ENCODE assay signal across 17 mouse cellular contexts in the genomic region with DNA sequence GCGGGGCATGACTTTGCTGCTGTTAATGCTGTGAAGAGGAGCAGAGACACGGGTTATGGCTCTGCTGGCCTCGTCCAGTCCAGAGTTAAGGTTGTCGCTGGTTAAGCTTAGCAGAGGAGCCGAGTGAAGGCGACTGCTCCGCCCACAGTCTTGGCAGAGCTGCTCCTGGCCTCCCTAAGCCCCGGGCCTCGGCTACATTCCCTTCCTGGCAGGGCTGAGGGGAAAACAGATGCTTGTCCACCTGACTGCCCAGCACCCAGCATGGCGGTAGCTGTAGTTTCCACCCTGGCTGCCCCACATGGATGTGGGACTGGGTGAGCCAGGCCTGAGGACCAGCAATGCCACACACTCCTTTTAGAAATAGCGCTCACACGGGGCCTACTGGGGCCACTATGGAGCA. TPM values are rescaled to one million over a fixed set of nuclear protein-coding genes. Genes with fewer than 3 reads are reported as not detected.
DNase-seq lines count a peak whose midpoint lies in the region; ATAC-seq and TF ChIP-seq lines count a peak whose summit lies in the region.
"Had no signal": no experiment of that assay in that cellular context is flagged by ENCODE, and none has a peak within 500 bp of the region (broad histone marks: within the 10 kb centered on the region; RNA-seq: fewer than 3 reads in every experiment).

No protein-coding gene starts in this region.

- H3K4me2 ChIP-seq in forebrain, embryonic 12.5 days = no peak overlapping the region
- H3K4me2 ChIP-seq: heart, embryonic 12.5 days; hindbrain, embryonic 12.5 days; limb, embryonic 15.5 days; neural tube, embryonic 15.5 days had no signal

- H3K9ac ChIP-seq in forebrain, embryonic 12.5 days = no peak overlapping the region
- H3K9ac ChIP-seq: heart, embryonic 12.5 days; hindbrain, embryonic 12.5 days; limb, embryonic 15.5 days; neural tube, embryonic 15.5 days had no signal

- no peaks in the 10 kb centered on the region for H3K9me3 ChIP-seq in forebrain, embryonic 10.5 days
- no peaks in the 10 kb centered on the region for H3K9me3 ChIP-seq in forebrain, embryonic 12.5 days
- 0 out of 2 replicates have a peak, but pooled peaks cover 6% of the 10 kb centered on the region for H3K9me3 ChIP-seq in E14TG2a.4 (ENCODE audit: low read length)
- H3K9me3 ChIP-seq: G1E; heart, embryonic 12.5 days; hindbrain, embryonic 12.5 days; limb, embryonic 15.5 days; neural tube, embryonic 15.5 days had no signal

- peak overlapping the region; percentile 45; the same call in 1 of the 2 replicates for H3K27ac ChIP-seq in forebrain, embryonic 10.5 days
- no peak overlapping the region for H3K27ac ChIP-seq in forebrain, embryonic 12.5 days
- H3K27ac ChIP-seq: hindbrain, embryonic 12.5 days; limb, embryonic 15.5 days; neural tube, embryonic 15.5 days had no signal

- peaks cover 40% of the 10 kb centered on the region for H3K36me3 ChIP-seq in forebrain, embryonic 10.5 days (replicated peaks)
- H3K36me3 ChIP-seq in forebrain, embryonic 12.5 days (replicated peaks) = peaks cover 27% of the 10 kb centered on the region; the same call in 1 of the 2 replicates
- H3K36me3 ChIP-seq in E14TG2a.4 (ENCODE audit: insufficient read depth, low read length) = peaks cover 14% of the 10 kb centered on the region; the same call in 1 of the 2 replicates

- peaks cover 41% of the 10 kb centered on the region for H3K4me1 ChIP-seq in forebrain, embryonic 10.5 days
- peaks cover 12% of the 10 kb centered on the region for H3K4me1 ChIP-seq in forebrain, embryonic 12.5 days
- peaks cover 95% of the 10 kb centered on the region for H3K4me1 ChIP-seq in E14TG2a.4 (replicated peaks; ENCODE audit: low read depth, low read length)

- WGBS in forebrain, embryonic 10.5 days = 62% methylated on average over 12 of the region's 12 CpGs
- 65% methylated on average over 12 of the region's 12 CpGs for WGBS in forebrain, embryonic 12.5 days

- TF ChIP-seq CTCF in E14TG2a.4 (conservative IDR thresholded peaks at IDR 0.05; ENCODE audit: low read length) = no peak

- DNase-seq in forebrain, embryonic 10.5 days (ENCODE audit: extremely low spot score, low spot score) = no peak
- peak; percentile 1 for DNase-seq in layer of hippocampus, adult 9-11 months
- no peak for DNase-seq in layer of hippocampus, postnatal 10 days (ENCODE audit: low spot score in 2 of 2)
- DNase-seq in gastrocnemius, adult 18-20 months (ENCODE audit: low spot score) = peak; percentile 63
- no peak for DNase-seq in embryo, embryonic 10.5 days (ENCODE audit: low spot score)
- no peak for DNase-seq in adrenal gland, adult 8-10 months
- DNase-seq: embryo, embryonic 11 days; kidney, adult 2 months; lung, adult 18-20 months; thymus, postnatal 25 days had no signal

- H3K27me3 ChIP-seq in forebrain, embryonic 10.5 days (ENCODE audit: poor library complexity, severe bottlenecking) = peaks cover 8% of the 10 kb centered on the region; the same call in 1 of the 2 replicates
- no peaks in the 10 kb centered on the region for H3K27me3 ChIP-seq in forebrain, embryonic 12.5 days
- no peaks in the 10 kb centered on the region for H3K27me3 ChIP-seq in E14TG2a.4 (ENCODE audit: insufficient read depth, low read length)
- H3K27me3 ChIP-seq: heart, embryonic 12.5 days; hindbrain, embryonic 12.5 days; limb, embryonic 15.5 days; neural tube, embryonic 15.5 days had no signal

- no peak for ATAC-seq in forebrain, embryonic 12.5 days (ENCODE audit: low FRiP score)

- no peak overlapping the region for H3K4me3 ChIP-seq in forebrain, embryonic 10.5 days
- no peak overlapping the region for H3K4me3 ChIP-seq in forebrain, embryonic 12.5 days (replicated peaks)
- peak overlapping the region; percentile 76 for H3K4me3 ChIP-seq in E14TG2a.4 (replicated peaks; ENCODE audit: low read length)
- H3K4me3 ChIP-seq: heart, embryonic 12.5 days; hindbrain, embryonic 12.5 days; limb, embryonic 15.5 days; neural tube, embryonic 15.5 days had no signal

RNA-seq across cellular contexts. Expression of gene Lgals9, which starts 31.5 kb away (rescaled TPM):
- polyA plus RNA-seq in forebrain, embryonic 10.5 days (2016; fragmentation: Nextera tagmentation; extraction: Ambion mirVana) = 2.0 and 2.6 TPM in 2 replicates
- 4.8 and 5.7 TPM in 2 replicates for polyA plus RNA-seq in forebrain, embryonic 12.5 days (2016; fragmentation: Nextera tagmentation; extraction: Ambion mirVana)
- 1 to 10 TPM; 6.6 to 7.1 TPM for total RNA-seq in layer of hippocampus, postnatal 10 days (2021)
- 1 to 10 TPM; 6.0 to 9.3 TPM for total RNA-seq in gastrocnemius, adult 18-20 months (2021)
- 10 to 100 TPM; 16.2 to 25.1 (median 20.1) TPM for total RNA-seq in adrenal gland, adult 8-10 months (2022)

Comparison
In these comparisons a context has a peak if more than half of its experiments do, and no peak if none do; other contexts are left out.
1. DNase-seq: peak in layer of hippocampus, adult 9-11 months (single experiment) and gastrocnemius, adult 18-20 months (single experiment); none in forebrain, embryonic 10.5 days (single experiment), layer of hippocampus, postnatal 10 days (0 of 2), embryo, embryonic 10.5 days (single experiment) and adrenal gland, adult 8-10 months (single experiment).